Mouse (Mus musculus) C2C12 (cell line): ENCODE data around the gene Cdk7.

Experiments
- CTCF ChIP-seq: IDR thresholded peaks from one replicate; pipeline ENCODE4 v1.5.1; 2011; ENCODE audit not compliant: control insufficient read depth, insufficient read depth, insufficient read length
- MAX ChIP-seq: IDR thresholded peaks from one replicate; pipeline ENCODE4 v1.6.1; 2011; ENCODE audit warnings: mild to moderate bottlenecking, control low read depth
- MYOD1 ChIP-seq: IDR thresholded peaks from one replicate; pipeline ENCODE4 v1.6.1; 2011; ENCODE audit warnings: low read depth; ENCODE audit not compliant: control insufficient read depth, insufficient read length
- MYOG ChIP-seq: IDR thresholded peaks from one replicate; pipeline ENCODE4 v1.6.1; 2011; ENCODE audit not compliant: control insufficient read depth, insufficient read length; ENCODE audit errors: extremely low read depth
- USF1 ChIP-seq: IDR thresholded peaks from one replicate; pipeline ENCODE4 v1.6.1; 2011; ENCODE audit warnings: low read depth, mild to moderate bottlenecking, control low read depth, moderate library complexity

DNA sequence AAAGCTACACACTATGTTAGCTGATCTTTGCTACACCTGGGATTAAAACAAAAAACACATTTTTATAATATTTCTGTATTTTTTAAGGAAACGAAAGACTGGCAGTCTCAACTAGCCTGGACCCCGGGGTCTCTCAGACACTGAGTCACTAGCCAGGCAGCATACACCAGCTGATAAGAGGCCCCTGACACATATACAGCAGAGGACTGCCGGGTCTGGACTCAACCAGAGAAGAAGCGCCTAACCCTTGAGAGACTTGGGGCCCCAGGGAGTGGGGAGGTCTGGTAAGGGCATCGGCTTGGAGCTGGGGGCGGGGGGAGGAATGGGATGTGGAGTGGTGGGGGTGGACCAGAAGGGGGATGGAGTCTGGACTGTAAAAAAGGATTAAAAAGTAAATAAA is 22.3 kb upstream of the Cdk7 start:
- TF ChIP-seq USF1 = no peak
- no peak for TF ChIP-seq CTCF
- TF ChIP-seq MYOG = no peak
- no peak for TF ChIP-seq MAX
- no peak for TF ChIP-seq MYOD1
